Mouse (Mus musculus): ENCODE data around the gene Sowaha.
A peak's percentile ranks its signal among the peaks of the same experiment; 100 is the strongest.

Gene Sowaha

DNA sequence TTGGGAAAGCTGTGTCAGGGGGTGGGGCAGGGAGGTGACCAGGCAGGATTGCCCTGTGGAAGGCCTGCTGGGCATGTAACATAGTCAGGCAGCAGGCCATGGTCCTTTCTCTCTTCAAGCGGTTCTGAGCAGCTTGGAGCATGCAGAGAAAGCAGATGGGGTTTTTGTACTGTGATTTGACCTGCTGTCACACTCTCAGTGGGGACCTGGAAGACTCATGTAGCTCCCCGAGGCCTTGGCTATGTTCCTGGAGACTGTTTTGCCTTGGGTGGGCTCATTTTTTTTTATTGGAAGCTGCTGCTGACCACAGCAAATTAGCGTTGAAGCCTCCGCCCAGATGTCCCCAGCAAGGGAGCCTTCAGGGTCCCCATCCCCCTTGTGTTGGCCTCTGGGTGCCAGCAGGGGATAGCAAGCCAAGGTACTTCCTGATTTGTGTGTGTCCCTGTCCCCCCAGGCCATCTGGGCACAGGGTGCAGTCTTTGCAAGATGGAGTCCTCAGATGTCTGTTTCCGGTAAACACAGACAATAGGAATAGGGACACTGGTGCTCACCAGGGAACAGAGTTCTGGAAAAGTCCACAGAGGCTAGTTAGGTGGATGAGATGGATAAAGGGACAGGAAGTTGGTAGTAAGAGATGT lies 25.1 kb upstream of the Sowaha start:
- no peak for DNase-seq (ENCODE audit: low read depth)

DNA sequence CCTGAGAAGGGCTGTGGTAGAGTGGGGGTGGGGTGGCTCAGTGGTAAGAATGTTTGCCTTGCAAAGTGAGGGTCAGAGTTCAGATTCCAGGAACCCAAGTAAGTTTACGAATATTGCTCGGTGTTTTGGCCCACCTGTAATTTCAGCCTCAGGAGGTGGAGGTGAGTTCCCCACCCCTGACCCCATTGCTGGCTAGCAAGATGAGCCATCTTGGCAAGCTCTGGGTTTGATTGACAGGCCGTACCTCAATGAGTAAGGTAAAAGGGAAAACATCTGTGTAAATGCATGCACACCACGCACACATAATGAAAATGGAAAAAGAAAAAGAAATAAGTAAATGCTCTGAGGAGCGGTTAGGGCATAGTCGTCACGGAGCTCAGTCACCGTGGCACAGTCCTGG lies 24.3 kb upstream of the Sowaha start:
- DNase-seq (ENCODE audit: low read depth): no peak

DNA sequence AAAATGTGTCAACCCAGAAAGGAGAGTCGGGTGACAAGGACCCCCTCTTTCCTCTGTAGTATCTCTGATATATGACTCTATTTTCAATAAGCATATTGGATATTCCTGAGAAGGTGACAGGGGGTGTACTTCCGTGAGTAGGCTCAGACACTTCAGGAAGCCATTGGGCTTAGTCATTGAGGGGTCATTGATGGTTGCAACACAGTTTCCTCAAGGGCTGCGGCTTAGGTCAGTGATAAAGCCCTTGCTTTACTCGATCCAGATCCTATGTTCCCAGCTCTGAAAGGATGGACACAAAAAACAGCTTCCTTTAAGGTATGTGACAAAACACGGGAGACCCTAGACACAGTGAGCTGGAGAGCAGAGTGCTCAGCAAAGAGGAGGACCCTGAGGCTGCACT lies 23.7 kb upstream of the Sowaha start:
- DNase-seq (ENCODE audit: low read depth): no peak

- no peak for DNase-seq (ENCODE audit: low read depth)
Observed at GRCm38 (mm10) chr11:53502039-53502765, 22.1 kb upstream of the Sowaha start.

DNA sequence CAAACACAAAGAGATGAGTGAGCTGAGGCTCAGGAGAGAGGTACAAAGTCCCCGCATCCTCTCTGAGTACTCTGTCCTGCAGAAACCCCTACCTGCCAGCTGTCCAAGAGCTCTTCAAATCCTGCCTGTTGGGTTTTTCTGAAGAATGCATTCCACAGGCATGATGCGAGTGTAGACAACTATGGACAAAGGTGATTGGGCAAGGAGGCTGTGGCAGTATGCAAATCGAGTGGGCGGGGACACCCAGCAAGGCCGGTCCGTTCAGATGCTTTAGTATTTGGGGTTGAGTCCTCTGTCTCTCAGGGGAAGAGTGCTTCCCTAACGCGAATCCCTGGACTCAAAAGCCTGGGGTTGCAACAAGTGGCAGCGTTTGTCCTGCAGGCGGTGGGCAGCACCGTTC lies 20.5 kb upstream of the Sowaha start:
- peak; percentile 65 for DNase-seq (ENCODE audit: low read depth)

GRCm38 (mm10) chr11:53496946-53497345 lies 16.9 kb upstream of the Sowaha start:
- DNase-seq (ENCODE audit: low read depth): no peak

DNA sequence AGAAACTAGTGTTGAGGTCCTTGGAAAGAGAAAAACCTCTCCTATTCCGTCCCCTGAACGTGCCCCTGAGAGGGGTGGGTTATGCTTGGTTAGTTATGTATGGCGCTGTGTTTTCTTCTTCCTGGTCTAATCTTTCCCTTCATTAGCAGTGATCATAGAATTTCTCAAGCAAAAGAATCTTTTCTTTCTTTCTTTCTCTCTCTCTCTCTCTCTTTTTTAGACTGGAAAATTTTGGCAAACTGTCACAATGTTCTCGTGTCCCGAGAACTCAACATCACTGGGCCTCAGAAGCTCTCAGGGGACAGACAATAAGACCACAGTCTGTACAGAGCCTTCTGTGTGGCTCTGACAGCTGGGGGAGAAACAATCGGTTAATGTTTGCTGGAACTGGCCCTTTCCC lies 15.3 kb upstream of the Sowaha start:
- DNase-seq (ENCODE audit: low read depth): no peak

DNA sequence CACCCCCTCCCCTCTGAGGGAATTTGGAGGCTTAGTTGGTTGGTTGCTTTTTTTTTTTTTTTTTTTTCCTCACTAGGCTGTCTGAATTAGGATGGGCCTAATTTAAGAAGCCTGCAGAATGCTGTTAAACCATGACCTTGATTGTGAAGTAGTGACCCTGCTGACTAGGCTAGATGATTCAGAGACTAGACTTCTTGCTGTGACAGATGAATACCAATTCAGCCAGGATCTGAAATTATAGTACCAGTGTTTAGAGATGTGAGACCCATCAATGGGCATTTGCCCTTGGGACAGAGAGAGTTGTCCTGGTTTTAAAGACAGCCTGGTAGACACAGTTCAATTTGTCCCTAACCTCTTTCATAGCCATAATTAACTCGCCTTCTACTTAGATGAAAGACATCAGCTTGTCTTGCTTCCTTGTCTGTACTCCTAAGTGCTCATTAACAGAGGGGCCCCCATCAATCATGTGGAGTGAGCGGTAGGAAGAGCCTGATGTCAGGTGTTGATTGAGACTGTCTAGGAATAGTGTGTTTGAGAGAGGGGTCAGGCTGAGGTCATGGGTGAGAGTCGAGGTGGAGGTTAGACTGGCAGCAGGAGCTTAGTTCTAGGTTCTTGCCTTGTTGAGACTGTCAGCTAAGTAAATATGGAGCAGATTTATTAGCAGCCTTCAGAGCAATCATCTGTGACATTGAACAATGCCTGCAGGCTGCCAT lies 13.3 kb upstream of the Sowaha start:
- DNase-seq (ENCODE audit: low read depth): no peak

GRCm38 (mm10) chr11:53491954-53492401 lies 11.9 kb upstream of the Sowaha start:
- no peak for DNase-seq (ENCODE audit: low read depth)

DNA sequence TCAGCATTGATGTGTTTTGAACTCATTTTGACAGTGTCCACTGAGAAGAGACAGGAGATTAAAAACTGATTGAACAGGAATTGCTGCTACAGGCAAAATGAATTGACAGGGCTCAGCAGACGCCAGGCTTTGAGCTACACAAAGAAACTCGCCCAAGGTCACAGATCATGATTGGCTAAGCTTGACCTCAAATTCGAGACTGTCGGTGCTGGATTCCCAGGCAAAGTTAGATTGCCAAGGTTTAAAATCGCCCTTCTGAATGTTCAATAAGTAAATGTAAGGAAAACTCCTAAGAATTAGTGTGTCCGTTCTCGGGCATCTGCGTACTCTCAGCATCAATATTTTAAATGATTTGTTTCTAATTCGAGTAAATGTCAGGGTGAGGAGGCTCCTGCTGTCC lies 9.3 kb upstream of the Sowaha start:
- DNase-seq (ENCODE audit: low read depth): no peak

DNA sequence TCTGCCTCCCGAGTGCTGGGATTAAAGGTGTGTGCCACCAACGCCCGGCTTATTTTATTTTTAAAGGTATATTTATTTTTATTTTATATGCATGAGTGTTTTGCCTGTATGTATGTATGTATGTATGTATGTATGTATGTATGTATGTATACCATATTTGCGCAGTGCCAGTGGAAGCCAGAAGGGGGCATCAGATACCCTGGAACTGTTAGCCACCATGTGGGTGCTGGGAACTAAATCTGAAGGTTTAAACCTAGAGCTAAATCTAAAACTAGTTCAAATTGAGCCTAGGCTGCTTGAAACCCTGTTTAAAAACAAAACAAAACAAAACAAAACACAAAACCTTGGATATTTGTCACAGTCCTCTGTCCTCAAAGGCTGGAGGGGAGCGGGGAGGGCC lies 8.9 kb upstream of the Sowaha start:
- DNase-seq (ENCODE audit: low read depth): no peak

DNA sequence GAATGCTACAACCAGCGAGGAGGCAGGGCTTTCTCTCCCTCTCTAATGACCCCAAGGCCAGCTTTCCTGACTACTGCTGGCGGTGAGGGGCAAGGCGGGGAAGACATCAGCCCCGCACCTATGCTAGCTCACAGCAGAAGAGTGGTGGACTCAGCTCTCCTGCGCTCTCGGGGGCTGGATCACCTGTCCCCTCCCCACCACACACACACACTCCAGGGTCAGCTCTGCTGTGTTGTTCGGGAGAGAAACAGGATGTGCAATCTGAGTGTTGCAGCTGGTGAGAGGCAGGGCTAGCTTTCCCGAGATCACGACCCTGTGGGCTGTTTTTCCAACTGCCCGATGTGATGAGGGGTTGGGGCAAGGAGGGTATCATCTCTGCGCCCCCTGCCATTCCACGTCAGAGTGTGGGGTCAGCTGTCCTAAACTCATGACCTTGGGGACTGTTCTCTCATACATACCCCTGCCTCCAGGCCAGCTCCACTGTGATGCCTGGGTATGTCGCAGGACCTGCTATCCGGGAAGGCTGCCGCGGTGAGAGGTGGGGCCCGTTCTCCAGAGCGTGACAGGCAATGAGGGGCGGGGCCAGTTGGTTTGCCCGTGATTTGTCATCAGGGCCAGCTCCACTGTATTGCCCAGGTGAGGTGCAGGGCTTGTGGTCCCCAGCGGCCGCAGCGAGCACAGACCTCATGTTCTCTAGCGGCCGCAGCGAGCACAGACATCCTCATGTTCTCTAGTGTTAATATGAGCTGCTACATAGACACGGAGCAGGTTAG lies 6.9 kb upstream of the Sowaha start:
- no peak for DNase-seq (ENCODE audit: low read depth)

GRCm38 (mm10) chr11:53486351-53486750 lies 6.3 kb upstream of the Sowaha start:
- no peak for DNase-seq (ENCODE audit: low read depth)

DNA sequence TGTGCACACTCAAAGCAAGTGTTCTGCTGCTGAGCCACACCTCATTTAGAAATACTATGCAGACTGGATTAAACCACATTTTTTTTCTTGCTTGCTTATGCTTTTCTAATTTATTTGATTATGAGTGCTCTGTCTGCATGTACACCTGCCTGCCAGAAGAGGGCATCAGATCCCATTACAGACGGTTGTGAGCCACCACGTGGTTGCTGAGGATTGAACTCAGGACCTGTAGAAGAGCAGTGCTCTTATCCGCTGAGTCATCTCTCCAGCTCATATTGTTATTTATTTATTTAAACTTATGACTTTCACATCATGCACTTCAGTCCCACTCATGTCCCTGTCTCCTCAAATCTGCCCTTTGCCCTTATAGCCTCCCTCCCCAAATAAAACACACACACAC lies 5.6 kb upstream of the Sowaha start:
- no peak for DNase-seq (ENCODE audit: low read depth)

- no peak for DNase-seq (ENCODE audit: low read depth)
Observed at GRCm38 (mm10) chr11:53483159-53483891, 3.3 kb upstream of the Sowaha start.

- DNase-seq (ENCODE audit: low read depth): no peak
Observed at GRCm38 (mm10) chr11:53481088-53481730, 1.1 kb upstream of the Sowaha start.

DNA sequence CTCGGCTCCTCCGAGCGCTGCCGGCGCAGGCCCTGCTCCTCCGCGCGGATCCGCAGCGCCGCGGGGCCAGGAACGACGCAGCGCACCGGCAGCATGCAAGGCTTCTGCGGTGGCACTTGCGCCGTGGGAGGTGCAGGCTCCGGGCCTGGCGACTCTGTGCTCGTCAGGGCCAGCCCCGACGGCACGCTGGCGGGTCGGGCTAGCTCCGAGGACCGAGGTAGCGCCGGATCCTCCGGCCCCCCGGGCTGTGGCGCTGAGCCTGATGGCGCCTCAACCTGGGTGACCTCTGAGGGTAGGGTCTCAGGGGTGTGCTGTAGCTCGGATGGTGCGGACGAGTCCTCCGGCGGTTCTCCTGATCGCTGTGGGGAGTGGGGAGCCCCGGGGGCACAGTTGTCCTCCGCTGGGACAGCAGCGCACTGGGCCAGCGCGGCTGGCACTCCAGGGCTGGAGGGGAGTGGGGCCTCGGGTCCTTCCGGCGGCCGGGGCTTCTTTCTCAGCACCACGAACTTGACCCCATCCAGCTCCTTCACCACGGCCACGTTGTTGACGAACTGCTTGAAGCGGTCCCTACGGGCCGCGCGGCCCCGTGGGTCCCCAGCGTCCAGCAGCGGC lies 797 bp downstream of the Sowaha start:
- no peak for DNase-seq (ENCODE audit: low read depth)

- no peak for DNase-seq (ENCODE audit: low read depth)
Observed at GRCm38 (mm10) chr11:53478383-53479170, 1.5 kb downstream of the Sowaha start.

DNA sequence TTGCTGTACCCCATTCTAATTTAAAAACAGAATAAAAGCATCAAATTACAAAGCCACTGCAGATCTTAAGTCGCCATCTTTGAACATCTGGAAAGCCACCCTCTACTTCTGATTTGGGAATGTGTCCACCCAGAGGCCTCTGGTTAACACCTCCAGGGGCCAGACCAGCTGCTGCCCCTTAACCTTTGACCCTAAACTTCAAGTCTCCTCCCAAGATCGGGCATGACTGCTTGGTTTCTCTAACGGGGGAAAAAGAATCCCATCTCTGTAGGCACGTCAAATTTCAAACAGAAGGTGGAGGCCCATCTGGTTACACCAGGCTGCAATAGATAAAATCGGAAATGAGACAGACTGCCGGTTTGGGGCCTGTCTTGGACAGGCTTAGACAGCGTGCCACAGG lies 2.2 kb downstream of the Sowaha start:
- no peak for DNase-seq (ENCODE audit: low read depth)

DNA sequence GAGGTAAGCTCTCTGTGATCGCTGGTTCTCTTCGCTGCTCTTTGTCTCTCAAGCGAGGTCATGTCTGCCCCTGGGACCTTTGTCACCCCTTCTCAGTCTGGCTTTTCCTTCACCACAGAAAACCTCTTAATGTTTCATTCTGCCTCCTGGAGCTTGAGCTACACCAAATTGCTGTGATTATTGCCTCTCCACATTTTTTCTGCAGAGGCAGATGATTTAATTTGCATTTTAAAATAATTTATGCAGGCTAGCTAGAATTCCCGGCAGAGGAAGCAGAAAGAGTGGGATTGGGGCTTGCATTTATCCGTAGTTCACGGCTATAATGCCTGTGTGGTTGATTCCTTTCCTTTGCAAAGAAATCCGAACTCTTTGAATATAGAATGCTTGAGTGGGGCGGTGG lies 4.5 kb downstream of the Sowaha start:
- DNase-seq (ENCODE audit: low read depth): no peak

All from NIH3T3 (cell line).